In the genomic region with DNA sequence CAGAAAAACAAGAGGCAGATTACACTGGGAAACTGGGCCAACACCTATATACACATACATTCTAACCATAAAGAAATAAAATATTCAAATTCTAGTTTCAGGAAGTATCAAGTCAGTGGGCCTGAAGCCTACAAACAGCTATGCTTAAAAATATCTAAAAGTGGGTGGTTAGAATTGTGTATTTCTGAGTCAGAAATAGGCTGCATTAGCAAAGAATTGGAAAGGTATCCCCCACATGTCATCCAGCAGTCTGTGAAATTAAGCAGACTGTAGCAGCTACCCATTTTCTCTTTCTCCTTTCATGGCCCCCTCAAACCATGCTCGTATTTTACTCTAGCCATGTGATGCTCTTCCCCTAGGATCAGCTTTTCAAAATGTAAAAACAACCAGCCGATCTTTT, we compare ENCODE assay signal across 30 mouse cellular contexts.
DNase-seq lines count a peak whose midpoint lies in the region; ATAC-seq lines count a peak whose summit lies in the region.
"Had no signal": no experiment of that assay in that cellular context is flagged by ENCODE, and none has a peak within 500 bp of the region (broad histone marks: within the 10 kb centered on the region; RNA-seq: fewer than 3 reads in every experiment).

No protein-coding gene starts in this region.

- H3K4me3 ChIP-seq in midbrain, embryonic 15.5 days = no peak overlapping the region
- H3K4me3 ChIP-seq: embryonic facial prominence, embryonic 12.5 days; embryonic facial prominence, embryonic 15.5 days; heart, embryonic 12.5 days; heart, embryonic 15.5 days; hindbrain, embryonic 10.5 days; hindbrain, embryonic 13.5 days had no signal

- WGBS in midbrain, embryonic 15.5 days = 59% methylated on average over 2 of the region's 2 CpGs

- H3K9me3 ChIP-seq in midbrain, embryonic 15.5 days = no peaks in the 10 kb centered on the region
- H3K9me3 ChIP-seq: embryonic facial prominence, embryonic 12.5 days; embryonic facial prominence, embryonic 15.5 days; G1E; heart, embryonic 12.5 days; heart, embryonic 15.5 days; hindbrain, embryonic 10.5 days; hindbrain, embryonic 13.5 days had no signal

- no peak for ATAC-seq in midbrain, embryonic 15.5 days (replicated peaks)
- ATAC-seq: forebrain, embryonic 14.5 days; forebrain, postnatal 0 days; hindbrain, embryonic 16.5 days; Patski had no signal

- no peaks in the 10 kb centered on the region for H3K36me3 ChIP-seq in midbrain, embryonic 15.5 days (replicated peaks)
- H3K36me3 ChIP-seq: embryonic facial prominence, embryonic 12.5 days; embryonic facial prominence, embryonic 15.5 days; G1E; heart, embryonic 12.5 days; heart, embryonic 15.5 days; hindbrain, embryonic 10.5 days; hindbrain, embryonic 13.5 days had no signal

- H3K4me1 ChIP-seq in midbrain, embryonic 15.5 days = no peaks in the 10 kb centered on the region
- H3K4me1 ChIP-seq: embryonic facial prominence, embryonic 12.5 days; embryonic facial prominence, embryonic 15.5 days; heart, embryonic 12.5 days; heart, embryonic 15.5 days; hindbrain, embryonic 10.5 days; hindbrain, embryonic 13.5 days had no signal

- no peak overlapping the region for H3K27ac ChIP-seq in midbrain, embryonic 15.5 days
- H3K27ac ChIP-seq: embryonic facial prominence, embryonic 12.5 days; embryonic facial prominence, embryonic 15.5 days; heart, embryonic 15.5 days; hindbrain, embryonic 10.5 days; hindbrain, embryonic 13.5 days had no signal

- peak; percentile 10 to 36 for DNase-seq in frontal cortex, adult 2 months (ENCODE audit: extremely low spot score in 1 of 2, low spot score in 1 of 2)
- DNase-seq in frontal cortex, postnatal 10 days (ENCODE audit: low spot score in 2 of 2) = no peak
- DNase-seq in layer of hippocampus, adult 9-11 months = peak; percentile 34
- no peak for DNase-seq in layer of hippocampus, postnatal 10 days (ENCODE audit: low spot score in 2 of 2)
- peak; percentile 6 to 24 for DNase-seq in right cerebral cortex, adult 2 months (ENCODE audit: low spot score in 2 of 2)
- no peak for DNase-seq in right cerebral cortex, postnatal 25 days
- DNase-seq: adrenal gland, postnatal 10 days; adrenal gland, postnatal 36 days; B cell, adult 2 months; cerebellum, adult 11 months; cerebellum, adult 2 months; cerebellum, adult 9-11 months; cerebellum, postnatal 25 days; forebrain, postnatal 0 days; gastrocnemius, postnatal 25 days; heart, adult 18-20 months; heart, postnatal 10 days; heart, postnatal 36 days had no signal

- no peak overlapping the region for H3K9ac ChIP-seq in midbrain, embryonic 15.5 days
- H3K9ac ChIP-seq: embryonic facial prominence, embryonic 12.5 days; embryonic facial prominence, embryonic 15.5 days; forebrain, postnatal 0 days; heart, embryonic 12.5 days; heart, embryonic 15.5 days; hindbrain, embryonic 13.5 days had no signal

- H3K4me2 ChIP-seq in midbrain, embryonic 15.5 days = no peak overlapping the region
- H3K4me2 ChIP-seq: embryonic facial prominence, embryonic 12.5 days; embryonic facial prominence, embryonic 15.5 days; heart, embryonic 12.5 days; heart, embryonic 15.5 days; hindbrain, embryonic 13.5 days had no signal

- no peaks in the 10 kb centered on the region for H3K27me3 ChIP-seq in midbrain, embryonic 15.5 days (replicated peaks)
- H3K27me3 ChIP-seq: CH12.LX; embryonic facial prominence, embryonic 12.5 days; embryonic facial prominence, embryonic 15.5 days; heart, embryonic 12.5 days; heart, embryonic 15.5 days; hindbrain, embryonic 13.5 days had no signal

Comparison
In these comparisons a context has a peak if more than half of its experiments do, and no peak if none do; other contexts are left out.
1. DNase-seq: peak in frontal cortex, adult 2 months (2 of 2), layer of hippocampus, adult 9-11 months (single experiment) and right cerebral cortex, adult 2 months (2 of 2); none in frontal cortex, postnatal 10 days (0 of 2), layer of hippocampus, postnatal 10 days (0 of 2) and right cerebral cortex, postnatal 25 days (single experiment).